Mouse (Mus musculus) macrophage (primary cell): Measurements from ENCODE around the gene Nexmif. TPM values are rescaled to one million over a fixed set of nuclear protein-coding genes. Genes with fewer than 3 reads are reported as not detected.

Experiments
- polyA plus RNA-seq: library from polyadenylated mRNA; stranded (reverse); fragments of 250-400 nt; gene quantifications from 3 replicates; pipeline ENCODE4 v1.2.4, GENCODE M21; 2018; ENCODE audit warnings: inconsistent platforms

Nexmif gene
- polyA plus RNA-seq, 1 experiment from 2014 or later: not detected

Other genes with a start within 250 kb of the Nexmif start
- gene Rlim, start 219.9 kb downstream of the Nexmif start, polyA plus RNA-seq: 24.6 to 30.9 TPM (median 27.9 TPM) in 3 replicates
- 20.8 to 26.0 TPM (median 21.2 TPM) in 3 replicates for gene Abcb7, start 212.7 kb upstream of the Nexmif start, polyA plus RNA-seq